Mouse (Mus musculus): ENCODE results near the gene Sept9. TPM values are rescaled to one million over a fixed set of nuclear protein-coding genes. Genes with fewer than 3 reads are reported as not detected.

Sept9 gene
- total RNA-seq, 2 experiments from 2014 or later: 77.4 to 77.8 TPM

DNA sequence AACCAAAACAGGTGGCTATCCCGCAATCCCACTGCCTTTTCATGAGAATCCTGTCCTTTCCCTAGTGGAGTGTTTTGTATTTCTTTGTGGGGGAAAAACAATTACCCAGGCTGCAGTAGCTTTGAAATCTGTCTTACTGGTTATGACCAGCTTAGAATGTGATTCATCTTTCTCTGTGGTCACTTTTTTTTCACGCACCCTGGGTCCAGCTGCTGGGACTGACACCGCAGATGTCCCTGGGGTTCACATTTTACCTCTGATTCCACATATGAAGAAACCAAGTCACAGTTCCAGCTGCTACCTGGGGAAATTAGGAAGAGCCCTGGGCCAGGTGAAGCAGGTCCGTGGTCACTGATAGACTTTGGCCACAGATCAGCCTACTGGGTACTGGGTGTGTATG, 194.3 kb downstream of the Sept9 start:
- TF ChIP-seq CTCF (IDR thresholded peaks at IDR 0.05): no peak
- DNase-seq (ENCODE audit: extremely low spot score in 1 of 2, low spot score in 2 of 2): no peak
- Histone ChIP-seq H3K4me3 (no peak overlapping the region), H3K27ac (peak overlapping the region; percentile 91)
- intact Hi-C loops (cut with DNase I): loop anchor here (2.0 to 5.0 kb wide), 3 partner anchors 79 to 261 kb away; partner anchors contain the start of gene Tnrc6c

DNA sequence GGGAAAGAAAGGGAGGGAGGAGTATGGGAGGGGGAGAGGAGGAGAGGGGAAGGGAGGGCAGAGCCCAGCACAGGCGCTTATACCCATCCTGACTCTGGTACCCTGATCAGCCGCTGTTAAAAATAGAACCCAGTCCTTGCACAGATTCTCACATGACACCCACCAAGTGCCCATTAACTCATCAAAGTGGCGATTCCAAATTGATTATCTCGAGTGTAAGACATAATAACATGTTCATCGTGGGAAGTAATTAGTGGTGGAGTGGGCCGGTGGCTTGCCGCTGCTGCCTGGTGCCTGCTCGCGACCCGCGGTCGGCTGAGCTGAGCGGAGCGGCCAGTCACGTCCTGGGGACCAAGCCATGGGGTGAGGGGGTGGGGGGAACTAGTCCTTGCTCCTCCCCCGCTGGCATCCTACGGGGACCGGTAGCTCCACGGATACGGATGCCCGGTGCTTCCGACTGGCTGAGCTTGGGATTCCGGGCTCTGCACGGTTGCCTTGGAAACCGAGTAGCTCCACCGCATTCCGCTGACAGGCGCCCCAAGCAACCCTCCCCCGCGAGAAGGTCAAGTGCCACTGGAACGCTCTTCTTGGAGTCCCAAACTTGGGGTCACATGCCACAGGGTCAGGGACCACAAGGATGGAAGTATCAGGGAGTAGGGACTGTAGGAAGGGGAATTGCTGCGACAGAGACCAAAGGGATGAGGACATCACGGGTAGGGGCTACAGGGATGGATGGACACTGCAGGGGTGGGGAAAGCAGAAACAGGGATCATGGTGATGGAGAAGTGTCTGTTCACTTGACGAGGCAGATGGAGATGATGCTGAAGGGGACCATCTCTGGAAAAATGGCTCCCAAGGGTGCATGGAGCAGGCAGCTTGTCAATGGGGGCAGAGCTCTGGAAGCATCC, 195.0 kb downstream of the Sept9 start:
- H3K27ac ChIP-seq: peak overlapping the region; percentile 91
- peak overlapping the region; percentile 48 for H3K4me3 ChIP-seq
- TF ChIP-seq CTCF (IDR thresholded peaks at IDR 0.05): no peak
- DNase-seq (ENCODE audit: extremely low spot score in 1 of 2, low spot score in 2 of 2): peak; percentile 62 to 66
- intact Hi-C loops (cut with DNase I): loop anchor here (2.0 to 5.0 kb wide), 3 partner anchors 78 to 260 kb away; partner anchors contain the start of gene Tnrc6c

DNA sequence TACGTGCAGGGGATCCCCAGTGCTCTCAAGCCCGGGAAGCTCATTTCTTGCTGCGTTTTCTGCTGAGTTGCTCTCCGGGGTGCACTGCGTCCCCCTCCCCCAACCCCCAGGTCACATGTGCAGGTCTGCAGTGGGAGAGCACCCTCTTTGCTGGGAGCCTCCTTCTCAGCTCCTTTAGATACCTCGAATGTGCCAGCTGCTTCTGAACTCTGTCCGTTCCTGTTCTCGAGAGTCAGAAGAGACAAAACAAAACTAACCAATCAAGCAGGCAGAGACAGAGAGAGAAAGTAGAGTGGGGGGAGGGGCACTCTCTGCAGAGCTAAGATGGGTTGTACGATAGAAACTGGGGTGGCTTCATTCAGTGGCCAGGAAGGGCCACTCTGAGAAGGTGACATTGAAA, 195.8 kb downstream of the Sept9 start:
- intact Hi-C loops (cut with DNase I): loop anchor here (2.0 kb wide), 1 partner anchor 260 kb away; the partner anchor contains the start of gene Tnrc6c
- TF ChIP-seq CTCF (IDR thresholded peaks at IDR 0.05): no peak
- DNase-seq (ENCODE audit: extremely low spot score in 1 of 2, low spot score in 2 of 2): peak; percentile 34 to 40
- H3K4me3 ChIP-seq: peak overlapping the region; percentile 48
- peak overlapping the region; percentile 91 for H3K27ac ChIP-seq

DNA sequence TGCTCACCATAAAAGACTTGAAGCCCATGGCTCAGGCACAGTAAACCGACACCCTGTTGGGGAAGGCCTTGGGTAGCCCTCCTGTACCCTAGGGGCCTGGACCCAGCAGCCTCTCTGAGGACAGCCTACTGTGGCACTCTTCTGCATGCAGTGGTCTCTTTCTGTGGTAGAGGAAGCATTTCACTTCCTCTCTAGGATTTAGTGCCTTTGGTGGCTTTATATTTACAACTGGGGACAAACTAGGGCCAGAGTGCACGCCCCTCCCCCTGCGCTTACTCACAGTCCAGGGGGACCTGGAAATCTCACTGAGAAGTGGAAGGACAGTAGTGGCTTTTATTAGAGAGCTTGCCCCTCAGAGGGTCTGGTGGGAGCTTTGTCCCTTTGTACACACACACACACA, 197.5 kb downstream of the Sept9 start:
- intact Hi-C loops (cut with DNase I): no loop called here
- TF ChIP-seq CTCF (IDR thresholded peaks at IDR 0.05): no peak
- DNase-seq (ENCODE audit: extremely low spot score in 1 of 2, low spot score in 2 of 2): no peak
- Histone ChIP-seq H3K27ac (no peak overlapping the region), H3K4me3 (no peak overlapping the region)

DNA sequence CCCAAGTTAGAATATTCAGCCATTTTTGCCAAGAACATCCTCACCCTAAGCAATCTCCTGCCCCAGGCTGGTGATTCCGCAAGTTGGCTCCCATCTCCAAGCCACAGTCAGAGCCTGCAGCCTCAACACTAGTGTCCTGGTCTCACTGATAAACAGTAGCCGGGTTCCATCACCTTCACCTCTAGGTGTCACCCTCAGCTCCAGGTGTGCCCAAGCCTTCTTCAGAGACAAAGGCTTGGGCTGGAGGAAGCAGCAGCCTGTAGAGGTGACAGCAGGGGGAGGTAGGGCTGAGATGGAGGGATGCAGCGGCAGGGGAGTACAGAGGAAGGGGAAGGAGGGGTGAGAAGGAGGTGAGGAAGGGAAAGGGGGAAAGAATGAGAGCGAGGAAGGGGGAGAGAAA, 198.3 kb downstream of the Sept9 start:
- Histone ChIP-seq H3K27ac (no peak overlapping the region), H3K4me3 (no peak overlapping the region)
- intact Hi-C loops (cut with DNase I): no loop called here
- no peak for DNase-seq (ENCODE audit: extremely low spot score in 1 of 2, low spot score in 2 of 2)
- TF ChIP-seq CTCF (IDR thresholded peaks at IDR 0.05): peak; percentile 15

DNA sequence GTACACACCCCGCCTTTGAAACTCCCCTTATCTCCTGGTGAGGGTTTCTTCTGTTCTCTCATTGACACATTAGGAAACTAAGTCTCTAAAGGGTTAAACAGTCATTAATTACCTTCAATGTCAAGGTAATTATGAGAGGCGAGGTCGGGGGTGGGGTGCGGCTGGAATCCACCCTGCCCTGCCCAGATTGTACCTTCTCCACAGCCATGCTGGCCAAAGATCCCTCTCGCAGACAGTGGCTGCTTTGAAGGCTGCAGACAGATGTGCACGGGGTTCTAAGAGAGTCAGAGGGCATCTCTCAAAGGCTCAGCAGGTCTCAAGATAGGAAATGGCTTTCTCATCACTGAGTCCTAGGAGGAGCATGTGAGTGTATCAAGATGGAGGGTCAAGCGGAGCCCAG, 198.7 kb downstream of the Sept9 start:
- DNase-seq (ENCODE audit: extremely low spot score in 1 of 2, low spot score in 2 of 2): no peak
- no peak overlapping the region for H3K4me3 ChIP-seq
- intact Hi-C loops (cut with DNase I): no loop called here
- TF ChIP-seq CTCF (IDR thresholded peaks at IDR 0.05): no peak
- no peak overlapping the region for H3K27ac ChIP-seq

DNA sequence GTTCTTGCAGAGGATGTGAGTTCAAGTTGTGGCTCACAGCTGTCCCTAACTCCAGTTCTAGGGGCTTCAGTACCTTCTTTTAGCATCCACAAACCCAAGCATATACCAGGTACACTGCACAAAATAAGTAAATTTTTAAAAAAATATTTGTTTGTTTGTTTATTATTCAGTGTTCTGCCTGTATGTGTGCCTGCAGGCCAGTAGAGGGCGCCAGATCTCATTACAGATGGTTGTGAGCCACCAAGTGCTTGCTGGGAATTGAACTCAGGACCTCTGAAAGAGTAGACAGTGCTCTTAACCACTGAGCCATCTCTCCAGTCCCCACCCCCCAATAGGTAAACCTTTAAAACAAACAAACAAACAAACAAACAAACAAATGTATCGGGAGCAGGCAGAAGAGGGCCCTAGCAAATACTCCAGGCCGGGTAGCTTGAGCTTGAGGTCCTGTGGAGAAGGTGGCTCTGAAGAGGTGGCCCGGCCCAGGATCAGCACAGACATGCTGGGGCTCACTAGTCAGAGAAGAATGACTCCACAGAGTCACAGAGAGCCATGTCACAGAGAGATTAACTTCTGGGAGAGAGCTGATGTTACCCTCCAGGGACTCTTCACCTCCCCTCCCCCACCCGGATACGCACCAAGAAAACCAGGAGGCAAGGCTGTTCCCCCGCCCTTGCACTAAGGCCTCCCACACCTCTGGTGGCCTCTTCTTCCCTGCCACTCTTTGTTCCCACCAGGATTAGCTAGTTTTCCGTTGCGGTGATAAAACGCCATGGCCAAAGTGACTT, 202.3 kb downstream of the Sept9 start:
- peak; percentile 37 for TF ChIP-seq CTCF (IDR thresholded peaks at IDR 0.05)
- intact Hi-C loops (cut with DNase I): no loop called here
- Histone ChIP-seq H3K27ac (no peak overlapping the region), H3K4me3 (no peak overlapping the region)
- DNase-seq (ENCODE audit: extremely low spot score in 1 of 2, low spot score in 2 of 2): no peak

DNA sequence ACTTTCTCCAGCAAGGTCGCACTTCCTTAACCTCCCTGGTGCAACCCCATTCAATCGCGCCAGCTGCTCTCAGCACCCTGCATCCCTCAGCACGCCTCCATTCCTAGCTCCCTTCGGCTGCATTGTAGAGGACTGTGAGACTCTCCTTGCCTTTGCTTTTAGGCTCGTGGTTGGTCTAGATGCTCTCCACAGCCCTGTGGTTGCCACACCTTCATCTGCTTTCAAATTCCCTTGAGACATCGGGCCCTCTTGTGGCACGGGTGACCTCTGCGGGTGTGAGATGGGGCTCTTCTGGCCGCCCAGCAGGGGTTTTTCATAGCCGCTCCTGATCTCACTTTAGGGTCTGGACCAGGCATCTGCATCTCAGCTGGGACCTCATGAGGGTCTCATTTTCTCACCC, 203.1 kb downstream of the Sept9 start:
- no peak for DNase-seq (ENCODE audit: extremely low spot score in 1 of 2, low spot score in 2 of 2)
- Histone ChIP-seq H3K27ac (no peak overlapping the region), H3K4me3 (no peak overlapping the region)
- intact Hi-C loops (cut with DNase I): no loop called here
- TF ChIP-seq CTCF (IDR thresholded peaks at IDR 0.05): no peak

DNA sequence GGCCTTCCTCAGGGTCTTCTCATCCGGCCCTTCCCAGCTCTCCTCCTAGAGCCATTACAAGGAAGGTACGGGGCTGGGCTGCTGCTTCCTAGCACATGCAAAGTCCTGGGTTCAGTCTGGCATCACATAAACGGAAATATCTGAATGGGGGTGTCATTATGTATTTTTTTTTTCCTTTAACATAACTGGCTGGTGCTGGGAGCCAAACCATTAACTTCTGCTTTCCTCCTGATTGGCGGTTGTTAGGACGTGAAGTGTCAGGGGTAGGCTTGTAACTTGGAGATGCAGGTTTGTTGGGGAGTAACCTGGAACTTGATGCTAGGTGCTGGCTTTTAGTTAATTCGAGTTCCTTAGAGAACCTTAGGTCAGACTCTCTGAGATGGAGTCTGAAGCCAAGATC, 203.6 kb downstream of the Sept9 start:
- Histone ChIP-seq H3K4me3 (no peak overlapping the region), H3K27ac (no peak overlapping the region)
- no peak for TF ChIP-seq CTCF (IDR thresholded peaks at IDR 0.05)
- intact Hi-C loops (cut with DNase I): no loop called here
- DNase-seq (ENCODE audit: extremely low spot score in 1 of 2, low spot score in 2 of 2): no peak

DNA sequence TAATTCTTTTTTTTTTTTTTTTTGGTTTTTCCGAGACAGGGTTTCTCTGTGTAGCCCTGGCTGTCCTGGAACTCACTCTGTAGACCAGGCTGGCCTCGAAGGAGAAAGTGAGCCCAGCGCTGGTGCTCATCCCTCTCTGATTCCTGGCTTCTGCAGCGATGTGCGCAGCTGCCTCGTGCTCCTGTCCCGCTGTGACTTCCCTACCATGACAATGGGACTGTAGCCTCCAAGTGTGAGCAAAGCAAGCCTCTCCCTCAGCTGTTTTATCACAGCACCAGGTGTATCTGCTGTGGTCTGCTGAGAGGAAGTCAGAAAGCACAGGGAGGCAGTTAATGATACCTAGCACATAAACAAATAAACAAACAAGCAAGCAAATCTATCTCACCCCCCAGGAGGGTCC, 204.3 kb downstream of the Sept9 start:
- intact Hi-C loops (cut with DNase I): no loop called here
- H3K4me3 ChIP-seq: no peak overlapping the region
- DNase-seq (ENCODE audit: extremely low spot score in 1 of 2, low spot score in 2 of 2): no peak
- no peak for TF ChIP-seq CTCF (IDR thresholded peaks at IDR 0.05)
- no peak overlapping the region for H3K27ac ChIP-seq

DNA sequence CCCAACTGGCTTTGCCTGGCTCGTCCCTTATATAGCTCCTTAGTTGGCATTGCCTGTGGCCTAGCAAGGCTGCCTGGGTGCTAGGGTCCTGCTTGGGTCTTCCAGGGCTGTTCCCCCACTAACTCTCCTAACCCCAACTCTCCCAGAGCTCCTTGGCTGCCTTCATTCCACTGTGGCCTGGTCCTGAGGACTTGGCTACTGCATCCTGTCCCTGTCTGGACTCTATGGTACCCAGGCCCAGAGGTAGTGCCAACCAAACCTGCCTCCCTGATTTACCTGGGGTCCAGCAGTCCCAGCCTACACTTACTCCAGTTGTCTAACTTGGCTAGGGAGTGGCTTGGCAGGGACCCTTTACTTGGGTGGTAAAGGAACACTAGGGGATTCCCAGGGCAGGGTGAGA, 207.2 kb downstream of the Sept9 start:
- no peak for DNase-seq (ENCODE audit: extremely low spot score in 1 of 2, low spot score in 2 of 2)
- H3K4me3 ChIP-seq: peak overlapping the region; percentile 45; the same call in 1 of the 2 replicates
- peak overlapping the region; percentile 93 for H3K27ac ChIP-seq
- no peak for TF ChIP-seq CTCF (IDR thresholded peaks at IDR 0.05)
- intact Hi-C loops (cut with DNase I): loop anchor here (5.0 kb wide), 2 partner anchors 76 to 116 kb away; partner anchors contain the start of gene Gm11733

DNA sequence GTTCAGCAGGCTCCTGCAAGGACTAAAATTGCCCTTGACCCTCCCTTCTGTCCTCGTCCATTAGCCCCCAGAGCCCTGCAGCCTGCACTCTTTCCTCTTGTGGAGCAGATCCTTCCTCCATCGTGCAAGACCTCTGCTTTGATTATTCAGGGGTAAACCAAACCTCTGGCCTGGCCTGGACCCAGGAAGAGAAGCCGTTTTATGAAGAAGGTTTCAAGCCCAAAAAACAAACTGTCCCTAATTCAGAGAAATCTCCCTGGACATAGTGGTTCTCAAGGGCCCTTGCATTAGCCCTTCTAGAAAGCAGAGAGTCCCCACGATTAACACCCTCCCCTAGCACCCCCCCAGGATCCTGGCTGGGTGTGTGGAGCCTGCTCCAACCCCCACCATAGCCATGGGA, 207.7 kb downstream of the Sept9 start:
- intact Hi-C loops (cut with DNase I): loop anchor here (5.0 kb wide), 2 partner anchors 75 to 115 kb away; partner anchors contain the start of gene Gm11733
- peak overlapping the region; percentile 93 for H3K27ac ChIP-seq

More for the DNA sequence above, 207.7 kb downstream of the Sept9 start:
- no peak for TF ChIP-seq CTCF (IDR thresholded peaks at IDR 0.05)
- peak overlapping the region; percentile 45 for H3K4me3 ChIP-seq
- DNase-seq (ENCODE audit: extremely low spot score in 1 of 2, low spot score in 2 of 2): no peak

Data from left cerebral cortex, adult 2 months (tissue).